Mouse (Mus musculus) thymus, adult 2 months (tissue): ENCODE results near the gene Fgfr2. TPM values are rescaled to one million over a fixed set of nuclear protein-coding genes. Genes with fewer than 3 reads are reported as not detected.

Experiments used
- DNase-seq: peaks from one replicate; pipeline ENCODE4 v3.0.0; 2021
- H3K27ac ChIP-seq: fragments of 200-500 bp; 2 replicates; pipeline ENCODE4 v1.5.1; 2012; ENCODE audit warnings: low read length, control low read depth; ENCODE audit not compliant: control insufficient read depth, insufficient read depth
- H3K27me3 ChIP-seq: fragments of 200-500 bp; 2 replicates; pipeline ENCODE4 v1.6.1; 2012; ENCODE audit warnings: mild to moderate bottlenecking, low read length, moderate library complexity, mixed read lengths; ENCODE audit not compliant: control insufficient read depth, insufficient read depth
- H3K36me3 ChIP-seq: fragments of 200-500 bp; 2 replicates; pipeline ENCODE4 v1.6.1; 2012; ENCODE audit warnings: mild to moderate bottlenecking, low read length, moderate library complexity; ENCODE audit not compliant: control insufficient read depth, insufficient read depth
- H3K4me1 ChIP-seq: fragments of 200-500 bp; replicated peaks from 2 replicates; pipeline ENCODE4 v1.6.1; 2012; ENCODE audit warnings: low read length; ENCODE audit not compliant: control insufficient read depth, insufficient read depth
- H3K4me3 ChIP-seq: fragments of 200-500 bp; 2 replicates; pipeline ENCODE4 v1.5.1; 2012; ENCODE audit warnings: mild to moderate bottlenecking, low read length, control low read depth, moderate library complexity; ENCODE audit not compliant: control insufficient read depth, insufficient read depth
- CTCF ChIP-seq: fragments of 200-500 bp; IDR thresholded peaks from 2 replicates; pipeline ENCODE4 v1.5.1; 2012; ENCODE audit warnings: mild to moderate bottlenecking, control low read depth, low read length, moderate library complexity, borderline replicate concordance; ENCODE audit not compliant: control insufficient read depth, poor library complexity, insufficient read depth; ENCODE audit errors: extremely low read depth
- POLR2A ChIP-seq: fragments of 200-500 bp; IDR thresholded peaks from 2 replicates; pipeline ENCODE4 v1.6.1; 2012; ENCODE audit warnings: mild to moderate bottlenecking, low read length, control low read depth, moderate library complexity; ENCODE audit not compliant: control insufficient read depth, poor library complexity, insufficient read depth; ENCODE audit errors: extremely low read depth
- WGBS: fragments of 180-500 bp; shearing (Covaris S2); methylation state at CpG from one replicate; pipeline ENCODE4 v1.1.7; 2018; 5-methylcytosine and 5-hydroxymethylcytosine counted together
- polyA plus RNA-seq: library from polyadenylated mRNA; depleted of rRNA; stranded (reverse); fragments of >200 nt; gene quantifications from 2 replicates; pipeline ENCODE4 v1.2.3, GENCODE M21; 2012

Gene Fgfr2
- polyA plus RNA-seq, 1 experiment: 12.1 TPM

GRCm38 (mm10) chr7:130184864-130185263 is 2938.3 kb downstream of the Fgfr2 start:
- no peak for TF ChIP-seq CTCF
- TF ChIP-seq POLR2A: no peak
- Histone ChIP-seq H3K4me3 (no peak overlapping the region), H3K27ac (no peak overlapping the region), H3K36me3 (no peaks in the 10 kb centered on the region), H3K27me3 (no peaks in the 10 kb centered on the region), H3K4me1 (no peaks in the 10 kb centered on the region)
- no peak for DNase-seq
- 75% methylated on average over 5 of the region's 5 CpGs for WGBS

- no peaks in the 10 kb centered on the region for H3K36me3 ChIP-seq
Measured at GRCm38 (mm10) chr7:130183960-130184359, 2939.2 kb downstream of the Fgfr2 start.

GRCm38 (mm10) chr7:130182551-130182950 is 2940.6 kb downstream of the Fgfr2 start:
- DNase-seq: no peak
- no peaks in the 10 kb centered on the region for H3K4me1 ChIP-seq
- no peak for TF ChIP-seq CTCF
- no peak for TF ChIP-seq POLR2A
- no peaks in the 10 kb centered on the region for H3K36me3 ChIP-seq
- H3K4me3 ChIP-seq: no peak overlapping the region
- no peak overlapping the region for H3K27ac ChIP-seq
- WGBS: 64% methylated on average over 18 of the region's 18 CpGs
- H3K27me3 ChIP-seq: no peaks in the 10 kb centered on the region

More at GRCm38 (mm10) chr7:130183960-130184359, 2939.2 kb downstream of the Fgfr2 start:
- no peak overlapping the region for H3K27ac ChIP-seq
- no peak overlapping the region for H3K4me3 ChIP-seq
- DNase-seq: no peak
- no peaks in the 10 kb centered on the region for H3K27me3 ChIP-seq
- TF ChIP-seq CTCF: no peak
- TF ChIP-seq POLR2A: no peak
- no peaks in the 10 kb centered on the region for H3K4me1 ChIP-seq
- 95% methylated on average over 5 of the region's 5 CpGs for WGBS

GRCm38 (mm10) chr7:130178991-130179390 is 2944.2 kb downstream of the Fgfr2 start:
- 67% methylated on average over 3 of the region's 3 CpGs for WGBS
- H3K27me3 ChIP-seq: no peaks in the 10 kb centered on the region
- no peak overlapping the region for H3K27ac ChIP-seq
- TF ChIP-seq CTCF (no peak), POLR2A (no peak)
- no peak overlapping the region for H3K4me3 ChIP-seq
- no peak for DNase-seq
- H3K4me1 ChIP-seq: no peaks in the 10 kb centered on the region
- no peaks in the 10 kb centered on the region for H3K36me3 ChIP-seq

- no peaks in the 10 kb centered on the region for H3K4me1 ChIP-seq
- TF ChIP-seq POLR2A (no peak), CTCF (no peak)
- H3K27ac ChIP-seq: no peak overlapping the region
- 86% methylated on average over 5 of the region's 5 CpGs for WGBS
- no peak overlapping the region for H3K4me3 ChIP-seq
- H3K27me3 ChIP-seq: no peaks in the 10 kb centered on the region
- no peaks in the 10 kb centered on the region for H3K36me3 ChIP-seq
- DNase-seq: no peak
Measured at GRCm38 (mm10) chr7:130177009-130177408, 2946.1 kb downstream of the Fgfr2 start.

- no peak for DNase-seq
- H3K27ac ChIP-seq: no peak overlapping the region
- no peaks in the 10 kb centered on the region for H3K4me1 ChIP-seq
- TF ChIP-seq POLR2A (no peak), CTCF (no peak)
- H3K4me3 ChIP-seq: no peak overlapping the region
- no peaks in the 10 kb centered on the region for H3K36me3 ChIP-seq
- WGBS: 67% methylated on average over 7 of the region's 7 CpGs
- H3K27me3 ChIP-seq: no peaks in the 10 kb centered on the region
Measured at GRCm38 (mm10) chr7:130174525-130174924, 2948.6 kb downstream of the Fgfr2 start.

- no peak overlapping the region for H3K4me3 ChIP-seq
- no peaks in the 10 kb centered on the region for H3K27me3 ChIP-seq
- 89% methylated on average over 5 of the region's 5 CpGs for WGBS
- H3K27ac ChIP-seq: no peak overlapping the region
- DNase-seq: no peak
- TF ChIP-seq CTCF: no peak
- TF ChIP-seq POLR2A: no peak
- H3K4me1 ChIP-seq: no peaks in the 10 kb centered on the region
- no peaks in the 10 kb centered on the region for H3K36me3 ChIP-seq
Measured at GRCm38 (mm10) chr7:130173914-130174313, 2949.2 kb downstream of the Fgfr2 start.
